Mouse (Mus musculus) brain, embryonic 14.5 days (tissue): Measurements from ENCODE around the gene Exoc2.

Source experiments
- CTCF ChIP-seq: fragments of 200-500 bp; IDR thresholded peaks from 2 replicates; pipeline ENCODE4 v1.5.1; 2012; ENCODE audit warnings: inconsistent platforms, mild to moderate bottlenecking, moderate library complexity, borderline replicate concordance; ENCODE audit not compliant: insufficient read depth, insufficient read length; ENCODE audit errors: extremely low read depth
- POLR2A ChIP-seq: fragments of 200-500 bp; IDR thresholded peaks from 2 replicates; pipeline ENCODE4 v1.6.1; 2012; ENCODE audit warnings: mild to moderate bottlenecking, inconsistent platforms, borderline replicate concordance; ENCODE audit not compliant: poor library complexity, insufficient read depth, insufficient read length, severe bottlenecking; ENCODE audit errors: extremely low read depth

GRCm38 (mm10) chr13:30814256-30814655, 159.6 kb downstream of the Exoc2 start:
- no peak for TF ChIP-seq CTCF
- no peak for TF ChIP-seq POLR2A
